Mouse (Mus musculus) fibroblast of lung, adult 2 months (primary cell): ENCODE measurements around the gene Tmem203.

Source experiments
- DNase-seq: peaks from one replicate; pipeline ENCODE4 v3.0.0-alpha.2; 2011; ENCODE audit warnings: low read depth

The Tmem203 gene

GRCm38 (mm10) chr2:25263623-25264285 is 8.5 kb downstream of the Tmem203 start:
- no peak for DNase-seq

- no peak for DNase-seq
Measured at GRCm38 (mm10) chr2:25264286-25264660, 9.0 kb downstream of the Tmem203 start.

- peak; percentile 91 for DNase-seq
Measured at GRCm38 (mm10) chr2:25264851-25265250, 9.6 kb downstream of the Tmem203 start.

GRCm38 (mm10) chr2:25265897-25266656 is 10.8 kb downstream of the Tmem203 start:
- no peak for DNase-seq

- DNase-seq: no peak
Measured at GRCm38 (mm10) chr2:25266720-25267119, 11.5 kb downstream of the Tmem203 start.

GRCm38 (mm10) chr2:25267241-25267640 is 12.0 kb downstream of the Tmem203 start:
- DNase-seq: no peak

- no peak for DNase-seq
Measured at GRCm38 (mm10) chr2:25267746-25268309, 12.6 kb downstream of the Tmem203 start.

GRCm38 (mm10) chr2:25271827-25272511 is 16.7 kb downstream of the Tmem203 start, which contains the start of the genes Ssna1 and Anapc2:
TSS of gene Ssna1 (minus strand) at chr2:25272438.
TSS of gene Anapc2 (plus strand) at chr2:25272478.
- DNase-seq: peak; percentile 93

- no peak for DNase-seq
Measured at GRCm38 (mm10) chr2:25272515-25272914, 17.3 kb downstream of the Tmem203 start.

GRCm38 (mm10) chr2:25273010-25273409 is 17.8 kb downstream of the Tmem203 start:
- DNase-seq: no peak

GRCm38 (mm10) chr2:25278928-25279882 is 24.0 kb downstream of the Tmem203 start:
- DNase-seq: peak; percentile 67

- DNase-seq: no peak
Measured at GRCm38 (mm10) chr2:25285551-25285950, 30.3 kb downstream of the Tmem203 start.

GRCm38 (mm10) chr2:25286314-25286713 is 31.1 kb downstream of the Tmem203 start:
- DNase-seq: no peak

GRCm38 (mm10) chr2:25286837-25287636 is 31.8 kb downstream of the Tmem203 start:
- DNase-seq: no peak

GRCm38 (mm10) chr2:25287927-25288649 is 32.8 kb downstream of the Tmem203 start, which contains the start of gene Tmem210:
TSS of gene Tmem210 (plus strand) at chr2:25288145.
- no peak for DNase-seq

- no peak for DNase-seq
Measured at GRCm38 (mm10) chr2:25288734-25289345, 33.6 kb downstream of the Tmem203 start.

- DNase-seq: no peak
Measured at GRCm38 (mm10) chr2:25289651-25290050, 34.4 kb downstream of the Tmem203 start, which contains the start of gene Lrrc26. TSS of gene Lrrc26 (plus strand) at chr2:25289915.

GRCm38 (mm10) chr2:25290101-25290815 is 35.0 kb downstream of the Tmem203 start:
- DNase-seq: no peak

GRCm38 (mm10) chr2:25290816-25291130 is 35.5 kb downstream of the Tmem203 start:
- DNase-seq: no peak
